Mouse (Mus musculus) heart, embryonic 13.5 days (tissue): Measurements from ENCODE around the gene Fkbp4. TPM values are rescaled to one million over a fixed set of nuclear protein-coding genes. Genes with fewer than 3 reads are reported as not detected.
A peak's percentile ranks its signal among the peaks of the same experiment; 100 is the strongest.

Source experiments
- ATAC-seq: fragments of 200-750 bp; cut with Nextera tagmentation; 2 replicates; pipeline ENCODE4 v1.8.0; 2017; ENCODE audit warnings: moderate TSS enrichment; ENCODE audit not compliant: insufficient number of reproducible peaks, low FRiP score, low TSS enrichment; ENCODE audit errors: extremely low read depth
- H3K27ac ChIP-seq: fragments of 300-500 bp; sonication (generic); replicated peaks from 2 replicates; pipeline ENCODE4 v1.5.1; 2015; ENCODE audit warnings: moderate library complexity, mild to moderate bottlenecking, inconsistent platforms
- H3K27me3 ChIP-seq: fragments of 300-500 bp; sonication (generic); replicated peaks from 2 replicates; pipeline ENCODE4 v1.6.1; 2015; ENCODE audit warnings: mild to moderate bottlenecking, inconsistent platforms
- H3K36me3 ChIP-seq: fragments of 300-500 bp; sonication (generic); 2 replicates; pipeline ENCODE4 v1.6.1; 2015; ENCODE audit warnings: mild to moderate bottlenecking, inconsistent platforms
- H3K4me1 ChIP-seq: fragments of 300-500 bp; sonication (generic); 2 replicates; pipeline ENCODE4 v1.6.1; 2015; ENCODE audit warnings: inconsistent platforms
- H3K4me2 ChIP-seq: fragments of 300-500 bp; sonication (generic); 2 replicates; pipeline ENCODE4 v1.6.1; 2015; ENCODE audit warnings: inconsistent platforms, mild to moderate bottlenecking, moderate library complexity
- H3K4me3 ChIP-seq: fragments of 300-500 bp; sonication (generic); 2 replicates; pipeline ENCODE4 v1.5.1; 2015; ENCODE audit warnings: moderate library complexity, mild to moderate bottlenecking, inconsistent platforms
- H3K9ac ChIP-seq: fragments of 300-500 bp; sonication (generic); 2 replicates; pipeline ENCODE4 v1.6.1; 2015; ENCODE audit warnings: inconsistent platforms, mild to moderate bottlenecking, moderate library complexity
- H3K9me3 ChIP-seq: fragments of 300-500 bp; sonication (generic); 2 replicates; pipeline ENCODE4 v1.6.1; 2016; ENCODE audit warnings: inconsistent platforms
- WGBS: fragments of 180-500 bp; shearing (Covaris S2); methylation state at CpG from one replicate; pipeline ENCODE4 v1.1.7; 2015; ENCODE audit warnings: mixed read lengths; 5-methylcytosine and 5-hydroxymethylcytosine counted together
- polyA plus RNA-seq: library from polyadenylated mRNA; unstranded; fragments of >200 nt; fragmentation: Nextera tagmentation; extraction: Ambion mirVana; gene quantifications from 2 replicates; pipeline ENCODE4 v1.2.1, GENCODE M21; 2015

Gene Fkbp4
- polyA plus RNA-seq, 1 experiment from 2014 or later = 257 TPM

DNA sequence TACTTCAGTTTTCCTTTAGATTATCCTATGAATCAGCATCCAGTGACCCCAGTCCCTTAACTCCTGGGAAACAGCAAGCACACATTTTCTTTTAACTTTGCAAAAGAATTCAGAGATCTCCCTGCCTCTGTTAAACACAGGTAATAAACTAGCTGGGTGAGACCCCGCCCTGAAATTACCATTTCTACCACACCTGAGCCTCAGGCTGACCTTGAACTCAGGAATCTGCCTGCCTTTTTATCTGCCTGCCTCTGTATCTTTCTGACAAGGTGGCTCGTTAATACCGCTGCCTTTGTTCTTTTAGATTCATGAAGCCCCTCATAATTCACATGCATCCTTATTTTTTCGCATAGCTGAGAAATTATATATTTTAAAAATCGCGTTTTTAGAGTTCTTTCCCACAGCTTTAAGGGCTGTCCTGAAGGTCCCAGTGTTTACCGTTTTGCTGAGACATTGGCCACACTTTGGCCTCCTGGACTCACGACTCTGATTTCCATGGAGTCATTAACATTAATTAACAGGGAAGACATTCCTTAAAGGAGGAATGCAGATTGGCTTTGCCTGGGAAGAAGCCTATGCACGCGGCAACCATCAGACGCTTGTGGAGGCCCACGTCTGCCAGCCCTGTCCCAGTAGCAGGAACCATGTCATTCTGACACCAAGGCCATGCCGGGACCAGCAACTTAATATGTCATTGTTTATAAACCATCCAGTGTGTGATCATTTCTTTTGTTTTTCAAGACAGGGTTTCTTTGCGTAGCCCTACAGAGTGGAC, 22.4 kb upstream of the Fkbp4 start:
- ATAC-seq = no peak

DNA sequence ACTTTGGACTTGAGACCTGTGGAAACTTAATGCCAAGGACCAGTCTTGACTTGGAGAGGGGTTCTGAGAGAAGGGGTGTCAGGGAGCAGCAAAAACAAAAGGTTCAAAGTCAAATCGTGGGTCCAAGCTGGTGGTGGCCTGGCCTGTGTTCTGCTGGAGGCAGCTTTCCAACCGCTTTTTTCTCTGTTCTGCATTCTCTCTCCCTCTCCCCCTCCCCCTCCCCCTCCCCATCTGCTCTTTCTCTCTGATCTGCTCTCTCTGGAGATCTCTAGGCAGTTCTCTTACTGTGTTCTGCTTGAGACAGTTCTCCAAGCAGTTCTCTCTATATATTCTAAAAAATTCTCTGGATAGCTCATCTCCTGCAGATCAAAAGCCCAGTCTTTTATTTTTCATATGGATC, 21.8 kb upstream of the Fkbp4 start:
- no peaks in the 10 kb centered on the region for H3K27me3 ChIP-seq
- no peaks in the 10 kb centered on the region for H3K36me3 ChIP-seq
- H3K4me2 ChIP-seq = no peak overlapping the region
- no peak overlapping the region for H3K4me3 ChIP-seq
- no peak overlapping the region for H3K27ac ChIP-seq
- no peak for ATAC-seq
- H3K4me1 ChIP-seq = no peaks in the 10 kb centered on the region
- H3K9ac ChIP-seq = no peak overlapping the region
- H3K9me3 ChIP-seq = no peaks in the 10 kb centered on the region
- WGBS = 21% methylated on average over 2 of the region's 2 CpGs

More for the DNA sequence above, 22.4 kb upstream of the Fkbp4 start:
- Histone ChIP-seq H3K9me3 (no peaks in the 10 kb centered on the region), H3K4me2 (no peak overlapping the region), H3K27me3 (no peaks in the 10 kb centered on the region), H3K27ac (no peak overlapping the region), H3K36me3 (no peaks in the 10 kb centered on the region), H3K4me1 (no peaks in the 10 kb centered on the region), H3K9ac (no peak overlapping the region), H3K4me3 (no peak overlapping the region)
- WGBS = 74% methylated on average over 14 of the region's 14 CpGs

DNA sequence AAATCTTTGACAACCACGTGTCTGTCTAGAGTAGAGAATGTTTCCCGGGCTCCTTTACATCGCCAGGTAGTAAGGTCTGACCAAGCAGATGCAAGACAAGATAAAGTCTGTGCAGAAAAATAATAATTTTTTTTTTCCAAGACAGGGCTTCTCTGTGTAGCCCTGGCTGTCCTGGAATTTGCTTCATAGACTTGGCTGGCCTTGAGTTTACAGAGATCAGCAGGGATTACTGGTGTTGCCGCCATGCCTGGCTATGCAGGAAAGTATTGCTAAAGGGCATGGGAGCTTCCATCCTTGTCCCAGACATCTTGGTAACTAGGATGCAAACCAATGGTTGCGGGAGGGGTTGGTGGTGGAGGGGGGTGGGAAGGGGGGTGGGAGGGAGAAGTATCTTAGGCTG, 18.7 kb upstream of the Fkbp4 start:
- ATAC-seq = no peak; the same call in 1 of the 2 replicates
- Histone ChIP-seq H3K4me3 (no peak overlapping the region), H3K9ac (no peak overlapping the region), H3K4me2 (no peak overlapping the region), H3K27me3 (no peaks in the 10 kb centered on the region), H3K27ac (no peak overlapping the region), H3K9me3 (no peaks in the 10 kb centered on the region), H3K36me3 (no peaks in the 10 kb centered on the region), H3K4me1 (no peaks in the 10 kb centered on the region)
- WGBS = 73% methylated on average over 5 of the region's 5 CpGs

DNA sequence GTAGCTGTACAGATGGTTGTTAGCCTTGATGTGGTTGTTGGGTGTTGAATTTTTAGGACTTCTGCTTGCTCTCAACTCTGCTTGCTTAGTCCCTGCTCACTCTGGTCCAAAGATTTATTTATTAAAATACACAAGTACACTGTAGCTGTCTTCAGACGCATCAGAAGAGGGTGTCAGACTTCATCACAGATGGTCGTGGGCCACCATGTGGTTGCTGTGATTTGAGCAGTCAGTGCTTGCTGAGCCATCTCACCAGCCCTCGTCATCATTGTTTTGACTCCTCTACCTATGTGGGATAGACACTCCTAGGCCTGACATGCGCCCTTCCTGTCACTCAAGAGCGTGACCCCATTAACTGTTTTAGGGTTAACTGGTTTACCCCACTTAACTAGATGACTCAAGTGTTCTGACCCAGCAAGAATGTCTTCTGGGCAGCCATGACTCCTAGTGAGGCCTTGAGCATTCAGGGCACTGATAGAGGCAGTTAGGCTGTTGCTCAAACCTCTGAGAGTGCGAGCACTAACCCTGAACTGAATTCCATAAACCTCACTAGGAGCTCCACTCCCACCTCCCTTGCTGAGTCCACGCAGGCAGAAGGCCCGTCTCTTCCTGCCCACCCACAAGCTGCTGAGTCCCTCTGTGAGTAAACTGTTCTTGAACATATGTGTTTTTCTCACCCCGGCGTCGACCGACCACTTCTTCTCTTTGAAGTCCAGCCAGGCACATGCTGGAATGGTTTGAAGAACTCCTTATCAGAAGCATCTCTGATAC, 17.5 kb upstream of the Fkbp4 start:
- no peaks in the 10 kb centered on the region for H3K27me3 ChIP-seq
- ATAC-seq = no peak
- H3K27ac ChIP-seq = no peak overlapping the region
- H3K4me3 ChIP-seq = no peak overlapping the region
- no peaks in the 10 kb centered on the region for H3K9me3 ChIP-seq
- H3K4me2 ChIP-seq = no peak overlapping the region
- H3K9ac ChIP-seq = no peak overlapping the region
- no peaks in the 10 kb centered on the region for H3K36me3 ChIP-seq
- no peaks in the 10 kb centered on the region for H3K4me1 ChIP-seq
- 67% methylated on average over 12 of the region's 12 CpGs for WGBS

DNA sequence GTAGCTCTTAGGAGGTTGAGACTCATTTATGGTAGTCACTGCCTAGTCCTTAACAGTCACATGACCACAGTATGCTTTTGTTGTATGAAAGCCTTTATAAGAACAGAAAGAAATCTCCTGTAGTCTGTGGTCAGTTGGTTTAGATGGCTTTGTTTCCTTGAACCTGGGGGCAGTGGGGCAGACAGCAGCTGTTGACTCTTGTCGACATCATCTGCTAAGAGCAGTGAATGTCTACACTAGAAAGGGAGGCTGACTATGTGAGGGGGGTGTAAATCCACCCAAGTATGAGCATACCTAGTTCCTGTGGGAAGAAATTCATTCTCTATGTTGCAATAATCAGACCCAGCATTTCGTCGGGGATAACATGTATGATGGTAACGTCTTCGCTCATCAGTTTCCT, 8.6 kb upstream of the Fkbp4 start:
- whole genome bisulfite sequencing = 91% methylated on average over 5 of the region's 5 CpGs
- Histone ChIP-seq H3K9me3 (no peaks in the 10 kb centered on the region), H3K4me3 (no peak overlapping the region), H3K27ac (no peak overlapping the region), H3K27me3 (peaks cover 4% of the 10 kb centered on the region; the same call in 1 of the 2 replicates), H3K36me3 (no peaks in the 10 kb centered on the region), H3K4me2 (no peak overlapping the region), H3K4me1 (peaks cover 4% of the 10 kb centered on the region; the same call in 1 of the 2 replicates), H3K9ac (no peak overlapping the region)
- ATAC-seq = no peak

DNA sequence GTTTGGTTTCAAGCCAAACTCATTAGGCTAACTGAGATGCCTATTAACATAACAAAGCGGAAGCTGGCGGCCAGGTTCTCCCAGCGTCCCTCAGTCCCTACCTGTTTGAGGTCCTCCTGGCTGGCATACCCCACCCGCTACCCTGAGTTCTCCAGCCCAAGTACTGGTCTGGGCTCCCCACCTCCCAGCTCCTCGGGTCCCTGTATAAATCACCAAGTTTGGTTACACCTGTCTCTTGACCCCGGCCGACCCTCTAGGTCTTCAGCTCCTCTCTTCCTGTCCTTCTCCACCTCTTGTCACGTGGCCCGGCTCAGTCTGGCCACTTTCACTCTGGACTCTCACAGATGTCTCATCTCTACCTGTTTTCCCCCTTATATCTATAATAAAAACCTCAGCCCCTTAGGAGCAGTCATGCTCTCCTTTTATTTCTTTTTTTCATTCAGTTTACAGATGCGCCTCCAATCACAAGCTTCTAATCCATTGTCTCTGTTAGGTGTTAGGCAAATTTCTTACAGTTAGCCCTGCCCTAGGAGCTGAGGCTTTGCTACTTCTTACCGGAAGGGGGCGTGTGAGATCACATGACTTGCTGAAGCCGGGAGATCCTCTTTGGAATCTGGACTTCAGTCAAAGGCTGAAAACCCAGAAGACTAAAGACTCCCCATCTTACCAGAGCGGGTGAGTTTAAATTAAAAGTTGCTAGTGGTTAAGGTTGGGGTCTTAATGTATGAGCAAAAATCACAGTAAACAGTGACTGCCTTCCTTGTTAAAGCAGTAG, 7.5 kb upstream of the Fkbp4 start:
- peak overlapping the region; percentile 63 for H3K4me2 ChIP-seq
- WGBS = 15% methylated on average over 14 of the region's 14 CpGs
- ATAC-seq = no peak
- peak overlapping the region; percentile 47; the same call in 1 of the 2 replicates for H3K9ac ChIP-seq
- no peaks in the 10 kb centered on the region for H3K9me3 ChIP-seq
- no peak overlapping the region for H3K27ac ChIP-seq
- no peaks in the 10 kb centered on the region for H3K36me3 ChIP-seq
- peaks cover 4% of the 10 kb centered on the region; the same call in 1 of the 2 replicates for H3K4me1 ChIP-seq
- H3K27me3 ChIP-seq = peaks cover 4% of the 10 kb centered on the region; the same call in 1 of the 2 replicates
- H3K4me3 ChIP-seq = peak overlapping the region; percentile 30

DNA sequence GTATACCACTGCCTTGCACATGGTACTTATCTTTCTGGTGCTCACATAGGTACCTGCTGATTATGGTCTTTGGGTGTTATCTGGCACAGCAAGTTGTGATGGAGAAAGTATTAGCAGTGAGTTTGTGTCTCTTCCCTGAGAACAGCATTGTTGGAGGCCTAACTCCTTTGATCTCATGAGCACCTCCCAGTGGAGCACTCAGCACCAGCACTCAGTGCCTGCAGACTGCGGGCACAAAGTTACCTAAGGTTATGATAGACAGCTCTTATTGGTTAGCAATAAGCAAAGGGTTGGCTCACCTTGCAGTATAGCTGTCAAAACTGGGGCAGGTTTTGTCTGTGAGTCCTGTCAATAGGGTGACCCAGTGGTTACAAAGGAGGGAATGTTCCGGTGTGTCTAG, 1.8 kb upstream of the Fkbp4 start:
- H3K27ac ChIP-seq = no peak overlapping the region
- WGBS = 94% methylated on average over 2 of the region's 2 CpGs
- ATAC-seq = no peak
- peaks cover 4% of the 10 kb centered on the region; the same call in 1 of the 2 replicates for H3K27me3 ChIP-seq
- no peak overlapping the region for H3K4me3 ChIP-seq
- no peak overlapping the region for H3K4me2 ChIP-seq
- no peaks in the 10 kb centered on the region for H3K9me3 ChIP-seq
- no peak overlapping the region for H3K9ac ChIP-seq
- H3K36me3 ChIP-seq = peaks cover 14% of the 10 kb centered on the region
- H3K4me1 ChIP-seq = peaks cover 26% of the 10 kb centered on the region

DNA sequence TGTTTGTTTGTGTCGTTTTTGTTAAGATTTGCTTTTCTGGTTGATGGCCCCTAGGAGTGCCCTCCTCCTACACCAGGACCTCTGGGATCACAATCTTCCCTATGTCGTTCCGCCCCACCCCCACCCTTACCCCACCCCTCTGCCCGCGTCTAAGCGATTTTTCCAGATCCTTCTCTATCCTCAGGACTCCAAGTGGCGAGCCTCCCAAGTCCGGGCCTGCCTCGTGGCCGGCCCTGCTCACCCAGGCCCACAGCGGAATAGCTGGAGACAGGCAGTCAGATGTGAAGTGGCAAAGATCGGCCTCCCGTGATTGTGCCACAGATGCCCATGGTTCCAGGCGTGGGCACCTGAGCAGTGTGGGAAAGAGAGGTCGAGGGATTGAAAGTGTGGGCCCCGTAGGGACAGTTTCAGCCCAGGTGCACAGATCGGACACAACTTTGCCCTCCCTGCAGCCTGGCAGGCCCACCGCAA, 429 bp upstream of the Fkbp4 start:
- peak overlapping the region; percentile 87 for H3K4me3 ChIP-seq
- peak overlapping the region; percentile 77 for H3K4me2 ChIP-seq
- peak overlapping the region; percentile 66 for H3K27ac ChIP-seq
- peaks cover 37% of the 10 kb centered on the region for H3K4me1 ChIP-seq
- 23% methylated on average over 17 of the region's 18 CpGs for WGBS
- H3K36me3 ChIP-seq = peaks cover 27% of the 10 kb centered on the region
- H3K9ac ChIP-seq = peak overlapping the region; percentile 82
- H3K27me3 ChIP-seq = no peaks in the 10 kb centered on the region
- no peaks in the 10 kb centered on the region for H3K9me3 ChIP-seq
- ATAC-seq = peak; percentile 11; the same call in 1 of the 2 replicates

DNA sequence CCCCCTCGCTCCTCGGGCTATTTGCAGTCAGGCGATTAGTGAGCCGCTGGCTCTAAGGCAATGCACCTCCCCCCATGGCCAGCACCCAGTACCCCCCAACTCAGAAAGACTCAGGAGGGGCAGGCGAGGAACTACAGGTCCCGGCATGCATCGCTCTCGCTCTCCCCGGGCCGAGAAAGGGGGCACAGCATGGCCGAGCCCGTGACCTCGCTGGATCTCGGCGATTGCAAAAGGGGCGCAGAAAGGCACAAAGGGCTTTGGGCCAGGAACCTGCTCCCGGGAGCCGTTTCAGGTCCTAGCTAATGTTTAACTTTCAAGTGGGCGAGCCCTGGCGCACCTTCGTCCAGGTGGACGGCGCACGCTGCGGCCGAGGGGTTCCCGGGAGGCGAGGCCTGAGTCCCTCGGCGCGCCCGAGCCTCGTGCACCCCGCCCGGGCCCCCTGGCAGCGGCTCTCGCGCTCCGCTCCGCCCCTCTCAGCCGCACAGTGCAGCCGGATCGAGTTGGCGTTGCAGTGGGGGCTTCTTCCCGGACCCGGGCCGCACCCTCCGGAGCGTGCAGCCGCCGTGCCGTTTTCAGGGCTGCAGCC, 653 bp downstream of the Fkbp4 start:
- H3K4me1 ChIP-seq = peaks cover 37% of the 10 kb centered on the region
- peak overlapping the region; percentile 77 for H3K4me2 ChIP-seq
- peak overlapping the region; percentile 87 for H3K4me3 ChIP-seq
- no peaks in the 10 kb centered on the region for H3K27me3 ChIP-seq
- WGBS = under 1% methylated on average over 51 of the region's 52 CpGs
- H3K9me3 ChIP-seq = no peaks in the 10 kb centered on the region
- ATAC-seq = peak; percentile 55
- peaks cover 38% of the 10 kb centered on the region for H3K36me3 ChIP-seq
- H3K27ac ChIP-seq = peak overlapping the region; percentile 93
- peak overlapping the region; percentile 96 for H3K9ac ChIP-seq

DNA sequence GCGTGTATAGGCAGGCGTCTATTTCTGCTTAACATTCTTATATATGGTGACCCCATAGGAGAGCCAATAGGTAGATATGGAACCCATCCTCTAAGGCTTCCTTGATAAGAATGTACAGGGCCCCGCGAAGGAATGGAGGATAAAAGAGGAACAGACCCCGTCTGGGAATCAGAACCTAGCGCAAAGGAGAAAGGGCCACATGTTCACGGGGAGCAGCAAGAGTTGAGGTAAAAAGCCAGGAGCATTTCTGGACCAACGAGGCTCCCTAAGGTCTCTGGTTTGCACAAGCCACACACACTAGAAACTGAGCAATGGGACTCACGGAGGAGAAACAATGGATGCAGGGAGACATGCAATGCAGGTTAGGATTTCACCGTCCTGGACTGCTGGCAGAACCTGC, 1.2 kb downstream of the Fkbp4 start:
- Histone ChIP-seq H3K9ac (peak overlapping the region; percentile 96), H3K27ac (peak overlapping the region; percentile 93), H3K4me1 (peaks cover 41% of the 10 kb centered on the region), H3K9me3 (no peaks in the 10 kb centered on the region), H3K4me2 (peak overlapping the region; percentile 77), H3K27me3 (no peaks in the 10 kb centered on the region), H3K36me3 (peaks cover 43% of the 10 kb centered on the region), H3K4me3 (peak overlapping the region; percentile 87)
- no peak for ATAC-seq
- 2% methylated on average over 10 of the region's 10 CpGs for WGBS
